Mouse (Mus musculus): ENCODE results near the gene Taf1. TPM values are rescaled to one million over a fixed set of nuclear protein-coding genes. Genes with fewer than 3 reads are reported as not detected.

Taf1 gene
- total RNA-seq (2021), result 10 to 100 TPM; 23.0 to 25.2 TPM

GRCm38 (mm10) chrX:101532347-101533221 is at the start of gene Taf1:
Gene Taf1, plus strand, starts transcription at chrX:101532734.
- peak; percentile 91 for DNase-seq

GRCm38 (mm10) chrX:101486487-101487152 is 45.9 kb upstream of the Taf1 start:
- DNase-seq, result peak; percentile 48

- DNase-seq, result peak; percentile 20
These were observed 27.9 kb upstream of the Taf1 start for GRCm38 (mm10) chrX:101504636-101505035.

- no peak for DNase-seq
These were observed 16.8 kb upstream of the Taf1 start for GRCm38 (mm10) chrX:101515710-101516109.

- DNase-seq, result no peak
These were observed 14.5 kb upstream of the Taf1 start for GRCm38 (mm10) chrX:101518006-101518405.

- peak; percentile 38 for DNase-seq
These were observed 10.5 kb upstream of the Taf1 start for GRCm38 (mm10) chrX:101522027-101522426.

GRCm38 (mm10) chrX:101527356-101527755 is 5.2 kb upstream of the Taf1 start:
- DNase-seq, result peak; percentile 20

- DNase-seq, result no peak
These were observed 52.9 kb downstream of the Taf1 start for GRCm38 (mm10) chrX:101585455-101585854.

- DNase-seq, result no peak
These were observed 83.6 kb downstream of the Taf1 start for GRCm38 (mm10) chrX:101616183-101616582.

- peak; percentile 14 for DNase-seq
These were observed 85.4 kb downstream of the Taf1 start for GRCm38 (mm10) chrX:101617889-101618288.

GRCm38 (mm10) chrX:101620317-101620716 is 87.8 kb downstream of the Taf1 start:
- no peak for DNase-seq

GRCm38 (mm10) chrX:101622539-101622938 is 90.0 kb downstream of the Taf1 start:
- DNase-seq, result no peak

- DNase-seq, result no peak
These were observed 104.4 kb downstream of the Taf1 start for GRCm38 (mm10) chrX:101636821-101637525.

GRCm38 (mm10) chrX:101638856-101639255 is 106.3 kb downstream of the Taf1 start:
- DNase-seq, result no peak

GRCm38 (mm10) chrX:101639306-101639705 is 106.8 kb downstream of the Taf1 start:
- DNase-seq, result no peak

GRCm38 (mm10) chrX:101639741-101640166 is 107.2 kb downstream of the Taf1 start, which contains the start of gene Ogt:
Gene Ogt, plus strand, starts transcription at chrX:101640060.
- peak; percentile 89 for DNase-seq

- DNase-seq, result peak; percentile 21
These were observed 107.9 kb downstream of the Taf1 start for GRCm38 (mm10) chrX:101640194-101641160.

GRCm38 (mm10) chrX:101641161-101641530 is 108.6 kb downstream of the Taf1 start:
- no peak for DNase-seq

GRCm38 (mm10) chrX:101642091-101642490 is 109.6 kb downstream of the Taf1 start:
- DNase-seq, result no peak

- DNase-seq, result no peak
These were observed 112.8 kb downstream of the Taf1 start for GRCm38 (mm10) chrX:101645286-101645685.

GRCm38 (mm10) chrX:101646621-101647020 is 114.1 kb downstream of the Taf1 start:
- DNase-seq, result no peak

All from heart, postnatal 4 days (tissue).